Mouse (Mus musculus) liver, adult 2 months (tissue): ENCODE data around the gene Magi2. TPM values are rescaled to one million over a fixed set of nuclear protein-coding genes. Genes with fewer than 3 reads are reported as not detected.

Experiments
- DNase-seq: peaks from one replicate; pipeline ENCODE4 v3.0.0-alpha.2; 2011; ENCODE audit warnings: low read depth, low spot score; ENCODE audit errors: extremely low read depth
- H3K27ac ChIP-seq: fragments of 200-500 bp; replicated peaks from 2 replicates; pipeline ENCODE4 v1.5.1; 2012; ENCODE audit warnings: low read depth, mild to moderate bottlenecking, control low read depth, inconsistent platforms, low read length; ENCODE audit not compliant: insufficient read depth
- H3K27me3 ChIP-seq: fragments of 200-500 bp; 2 replicates; pipeline ENCODE4 v1.6.1; 2012; ENCODE audit warnings: mild to moderate bottlenecking, moderate library complexity, low read length, inconsistent platforms; ENCODE audit not compliant: control insufficient read depth, insufficient read depth
- H3K36me3 ChIP-seq: fragments of 200-500 bp; 2 replicates; pipeline ENCODE4 v1.6.1; 2012; ENCODE audit warnings: low read length, inconsistent platforms; ENCODE audit not compliant: control insufficient read depth, insufficient read depth
- H3K4me1 ChIP-seq: fragments of 200-500 bp; 2 replicates; pipeline ENCODE4 v1.6.1; 2011; ENCODE audit warnings: low read length; ENCODE audit not compliant: control insufficient read depth, insufficient read depth
- H3K4me3 ChIP-seq: fragments of 200-500 bp; 2 replicates; pipeline ENCODE4 v1.5.1; 2011; ENCODE audit warnings: low read depth, mild to moderate bottlenecking, control low read depth, low read length, moderate library complexity; ENCODE audit not compliant: insufficient read depth
- H3K79me2 ChIP-seq: fragments of 200-500 bp; 2 replicates; pipeline ENCODE4 v1.6.1; 2012; ENCODE audit warnings: inconsistent platforms, mild to moderate bottlenecking, low read length, moderate library complexity; ENCODE audit not compliant: control insufficient read depth, insufficient read depth
- H3K9ac ChIP-seq: fragments of 200-500 bp; 2 replicates; pipeline ENCODE4 v1.6.1; 2012; ENCODE audit warnings: low read depth, mild to moderate bottlenecking, control low read depth, inconsistent platforms, low read length
- CTCF ChIP-seq: fragments of 200-500 bp; IDR thresholded peaks from 2 replicates; pipeline ENCODE4 v1.5.1; 2011; ENCODE audit warnings: low read depth, low read length, control low read depth
- POLR2A ChIP-seq: fragments of 200-500 bp; IDR thresholded peaks from 2 replicates; pipeline ENCODE4 v1.6.1; 2011; ENCODE audit warnings: low read length, control low read depth; ENCODE audit not compliant: insufficient read depth; ENCODE audit errors: extremely low read depth
- WGBS: fragments of 180-500 bp; shearing (Covaris S2); methylation state at CpG from one replicate; pipeline ENCODE4 v1.1.7; 2018; 5-methylcytosine and 5-hydroxymethylcytosine counted together
- polyA plus RNA-seq: library from polyadenylated mRNA; depleted of rRNA; stranded (reverse); fragments of >200 nt; gene quantifications from 2 replicates; pipeline ENCODE4 v1.2.3, GENCODE M21; 2012
- total RNA-seq: library from RNA; depleted of rRNA; stranded (reverse); fragments of >200 nt; gene quantifications from 2 replicates; pipeline ENCODE4 v1.2.3, GENCODE M21; 2014

Magi2 gene
- total and polyA plus RNA-seq, 2 experiments, result 0.06 to 0.18 TPM

GRCm38 (mm10) chr5:19973852-19974251, 747.0 kb downstream of the Magi2 start:
- 82% methylated on average over 3 of the region's 3 CpGs for WGBS
- DNase-seq, result no peak
- Histone ChIP-seq H3K27me3 (no peaks in the 10 kb centered on the region), H3K36me3 (no peaks in the 10 kb centered on the region), H3K4me1 (no peaks in the 10 kb centered on the region), H3K79me2 (no peaks in the 10 kb centered on the region), H3K9ac (no peak overlapping the region), H3K4me3 (no peak overlapping the region), H3K27ac (no peak overlapping the region)
- TF ChIP-seq POLR2A (no peak), CTCF (no peak)

- Histone ChIP-seq H3K79me2 (no peaks in the 10 kb centered on the region), H3K4me1 (no peaks in the 10 kb centered on the region), H3K27ac (no peak overlapping the region), H3K9ac (no peak overlapping the region), H3K27me3 (no peaks in the 10 kb centered on the region), H3K4me3 (no peak overlapping the region), H3K36me3 (no peaks in the 10 kb centered on the region)
- DNase-seq, result no peak
- 91% methylated on average over 6 of the region's 6 CpGs for WGBS
- no peak for TF ChIP-seq POLR2A
- TF ChIP-seq CTCF, result no peak
Measured at GRCm38 (mm10) chr5:19981518-19981917, 754.7 kb downstream of the Magi2 start.

GRCm38 (mm10) chr5:19982031-19982430, 755.2 kb downstream of the Magi2 start:
- WGBS, result 88% methylated on average over 3 of the region's 3 CpGs

GRCm38 (mm10) chr5:19999486-19999885, 772.6 kb downstream of the Magi2 start:
- WGBS, result 76% methylated on average over 6 of the region's 6 CpGs
- no peak for TF ChIP-seq CTCF
- TF ChIP-seq POLR2A, result no peak
- Histone ChIP-seq H3K36me3 (no peaks in the 10 kb centered on the region), H3K4me1 (no peaks in the 10 kb centered on the region; the same call in 1 of the 2 replicates), H3K27ac (no peak overlapping the region), H3K27me3 (no peaks in the 10 kb centered on the region), H3K4me3 (no peak overlapping the region), H3K9ac (no peak overlapping the region), H3K79me2 (no peaks in the 10 kb centered on the region)
- DNase-seq, result no peak

More at GRCm38 (mm10) chr5:19982031-19982430, 755.2 kb downstream of the Magi2 start:
- Histone ChIP-seq H3K4me1 (no peaks in the 10 kb centered on the region), H3K27me3 (no peaks in the 10 kb centered on the region), H3K79me2 (no peaks in the 10 kb centered on the region), H3K27ac (no peak overlapping the region), H3K36me3 (no peaks in the 10 kb centered on the region), H3K9ac (no peak overlapping the region), H3K4me3 (no peak overlapping the region)
- no peak for DNase-seq
- TF ChIP-seq CTCF (no peak), POLR2A (no peak)

- TF ChIP-seq POLR2A (no peak), CTCF (no peak)
- no peaks in the 10 kb centered on the region for H3K79me2 ChIP-seq
- no peaks in the 10 kb centered on the region; the same call in 1 of the 2 replicates for H3K4me1 ChIP-seq
- no peak overlapping the region for H3K4me3 ChIP-seq
- H3K27ac ChIP-seq, result no peak overlapping the region
- no peak overlapping the region for H3K9ac ChIP-seq
- 83% methylated on average over 1 of the region's 1 CpGs for WGBS
- no peak for DNase-seq
- H3K27me3 ChIP-seq, result no peaks in the 10 kb centered on the region
- no peaks in the 10 kb centered on the region for H3K36me3 ChIP-seq
Measured at GRCm38 (mm10) chr5:19999912-20000311, 773.1 kb downstream of the Magi2 start.

- Histone ChIP-seq H3K4me3 (no peak overlapping the region), H3K9ac (no peak overlapping the region), H3K36me3 (no peaks in the 10 kb centered on the region), H3K27me3 (no peaks in the 10 kb centered on the region; the same call in 1 of the 2 replicates), H3K4me1 (no peaks in the 10 kb centered on the region), H3K27ac (no peak overlapping the region), H3K79me2 (no peaks in the 10 kb centered on the region)
- no peak for DNase-seq
- TF ChIP-seq CTCF (no peak), POLR2A (no peak)
- 71% methylated on average over 2 of the region's 2 CpGs for WGBS
Measured at GRCm38 (mm10) chr5:20006616-20007015, 779.8 kb downstream of the Magi2 start.
